Mouse (Mus musculus) right cerebral cortex, postnatal 10 days (tissue): ENCODE data around the gene Gpatch4.

ENCODE experiments used
- DNase-seq, 2 experiments: peaks; one replicate each; pipeline ENCODE4 v3.0.0; 2021; ENCODE audit warnings: low spot score in 2 of 2

The Gpatch4 gene

DNA sequence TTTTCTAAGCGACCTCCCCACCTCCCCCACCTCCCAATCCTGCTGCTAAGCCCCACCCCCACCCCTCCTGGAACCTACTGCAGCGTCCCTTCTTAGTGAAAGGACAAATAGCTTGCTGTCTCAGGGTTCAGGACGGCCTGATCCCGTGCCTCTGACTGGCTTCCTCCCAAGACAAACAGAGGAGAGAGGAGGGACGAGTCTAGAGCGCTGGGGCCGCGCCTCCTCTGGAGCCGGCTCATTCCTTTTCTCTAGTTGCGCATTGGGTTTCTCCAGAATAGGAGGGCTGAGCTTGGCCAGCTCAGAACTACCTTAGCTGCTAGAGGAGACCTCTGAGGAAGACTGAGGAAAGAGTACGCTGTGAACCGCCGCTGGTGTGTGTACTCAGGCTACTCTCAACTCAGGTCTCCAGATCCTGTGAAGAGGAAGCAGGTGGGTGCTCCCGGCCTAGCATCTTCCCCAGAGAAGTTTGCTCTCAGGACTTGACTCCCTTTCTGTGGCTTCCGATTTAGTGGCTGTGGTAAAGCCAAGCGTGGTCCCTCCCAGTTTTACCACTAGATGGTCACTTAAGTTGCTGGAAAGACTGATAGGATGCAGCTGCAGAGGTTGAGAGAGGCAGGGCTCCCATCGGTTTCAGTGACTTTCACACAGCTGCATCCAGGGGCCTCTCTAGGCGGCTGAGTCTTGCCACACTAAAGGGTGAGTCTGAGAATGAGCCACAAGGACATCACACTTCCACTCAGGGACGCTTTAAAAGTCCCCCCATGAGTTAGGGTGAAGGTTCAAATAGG lies 12.1 kb upstream of the Gpatch4 start:
- DNase-seq, result peak; percentile 44 to 46

DNA sequence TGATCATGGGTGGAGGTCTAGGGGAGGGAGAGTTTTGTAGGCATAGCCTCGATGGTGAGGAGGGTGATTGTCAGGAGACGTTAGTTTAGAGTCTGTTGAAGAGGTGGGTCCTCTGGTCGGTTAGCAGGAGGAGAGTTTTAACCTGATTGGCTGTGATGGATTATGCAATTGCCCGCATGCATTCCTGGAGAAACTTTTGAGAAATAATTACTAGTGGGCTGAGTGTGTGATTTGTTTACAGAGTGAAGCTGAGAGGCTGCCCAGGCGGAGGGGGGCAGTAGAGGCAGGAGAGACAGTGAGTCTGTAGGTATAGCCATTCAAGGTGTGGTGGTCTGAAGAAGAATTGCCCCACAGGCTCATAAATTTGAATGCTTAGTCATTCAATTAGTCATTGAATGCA lies 9.4 kb upstream of the Gpatch4 start:
- no peak for DNase-seq

DNA sequence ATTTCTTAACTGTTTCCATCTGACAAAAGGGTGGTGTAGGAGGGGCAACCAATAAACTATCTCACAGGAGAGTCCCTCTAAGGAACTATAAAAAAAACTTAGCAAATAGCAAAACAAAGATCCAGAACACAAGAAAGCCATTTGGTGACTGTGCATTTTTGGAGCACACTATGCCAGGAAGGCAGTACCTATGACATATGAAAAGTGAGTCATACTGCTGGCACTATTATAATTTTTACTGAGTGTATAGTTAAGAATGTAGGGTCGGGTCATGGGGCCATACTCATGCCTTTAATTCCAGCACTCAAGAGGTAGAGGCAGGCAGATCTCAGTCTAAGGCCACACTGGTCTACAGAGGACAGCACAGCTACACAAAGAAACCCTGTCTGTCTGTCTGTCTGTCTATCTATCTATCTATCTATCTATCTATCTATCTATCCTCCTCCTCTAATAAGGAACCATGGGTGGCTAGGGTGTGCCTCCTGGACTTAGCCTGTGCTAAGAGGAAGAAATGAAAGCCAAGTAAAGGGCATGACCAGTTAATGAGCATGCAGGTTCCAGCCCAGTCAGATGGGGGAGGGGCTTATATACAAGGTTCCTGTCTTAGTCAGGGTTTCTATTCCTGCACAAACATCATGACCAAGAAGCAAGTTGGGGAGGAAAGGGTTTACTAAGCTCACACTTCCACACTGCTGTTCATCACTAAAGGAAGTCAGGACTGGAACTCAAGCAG lies 7.2 kb upstream of the Gpatch4 start:
- DNase-seq, result no peak

DNA sequence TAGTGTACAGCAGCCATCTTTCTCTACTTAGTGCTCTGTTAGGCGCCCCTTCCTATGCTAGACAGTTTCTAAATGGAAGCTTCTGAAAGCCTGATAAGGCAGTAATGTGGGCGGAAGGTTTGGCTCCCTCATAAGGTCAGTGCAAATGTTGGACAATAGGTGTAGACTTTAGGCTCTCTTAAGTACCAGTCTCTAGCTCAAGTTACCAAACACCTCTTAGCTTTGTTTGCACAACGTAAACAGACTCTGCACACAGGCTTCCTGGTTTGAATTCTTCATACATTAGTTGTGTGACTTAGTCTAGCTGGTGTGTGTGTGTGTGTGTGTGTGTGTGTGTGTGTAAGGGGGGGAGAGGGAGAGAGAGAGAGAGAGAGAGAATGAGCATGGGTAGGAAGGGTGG lies 6.6 kb downstream of the Gpatch4 start:
- DNase-seq, result no peak

- no peak for DNase-seq
These were observed 14.1 kb downstream of the Gpatch4 start for GRCm38 (mm10) chr3:88057030-88057429.

DNA sequence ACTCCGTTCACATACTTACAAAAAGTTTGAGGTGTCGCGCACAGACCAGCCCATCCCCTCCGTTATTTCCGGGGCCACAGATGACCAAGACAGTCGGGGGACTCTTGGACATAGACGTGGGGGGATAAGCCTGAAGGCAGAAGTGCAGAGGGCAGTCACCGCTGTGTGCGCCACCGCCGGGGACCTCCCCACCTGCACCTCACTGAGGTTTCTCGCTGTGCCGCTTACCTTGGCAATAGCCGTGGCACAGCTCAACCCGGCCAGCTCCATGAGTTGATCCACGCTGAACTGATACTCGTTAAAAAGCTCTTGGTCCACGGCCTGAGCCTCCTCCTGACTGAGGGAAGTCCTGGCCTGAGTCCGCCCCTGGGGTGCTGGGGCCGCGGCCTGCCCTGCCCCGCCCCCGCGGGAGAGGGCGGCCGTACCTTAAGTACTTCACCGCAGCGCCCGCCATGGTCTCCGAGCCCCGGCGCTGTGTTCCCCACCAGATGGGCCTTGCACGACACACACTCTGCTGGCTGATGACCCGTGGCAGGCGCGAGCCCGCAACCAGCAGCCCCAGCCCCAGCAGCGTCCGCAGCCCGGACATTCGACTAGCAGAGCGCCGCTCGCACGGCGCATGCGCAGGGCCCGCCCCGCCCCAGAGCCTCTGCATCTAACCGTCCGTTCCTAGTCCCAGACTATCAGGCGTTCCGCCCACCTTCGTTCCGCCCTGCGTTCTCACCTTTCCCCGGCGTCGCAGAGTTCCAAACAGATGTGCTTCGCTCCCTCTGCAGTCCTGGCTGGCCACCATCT lies 15.2 kb downstream of the Gpatch4 start, which contains the start of gene Naxe:
Gene Naxe, minus strand, starts transcription at position 594 of the 795 bp plus-strand sequence.
- DNase-seq, result peak; percentile 90 to 91

GRCm38 (mm10) chr3:88068386-88068785 lies 25.5 kb downstream of the Gpatch4 start:
- no peak for DNase-seq

- peak; percentile 88 to 91 for DNase-seq
These were observed 28.9 kb downstream of the Gpatch4 start for GRCm38 (mm10) chr3:88071783-88072182.

DNA sequence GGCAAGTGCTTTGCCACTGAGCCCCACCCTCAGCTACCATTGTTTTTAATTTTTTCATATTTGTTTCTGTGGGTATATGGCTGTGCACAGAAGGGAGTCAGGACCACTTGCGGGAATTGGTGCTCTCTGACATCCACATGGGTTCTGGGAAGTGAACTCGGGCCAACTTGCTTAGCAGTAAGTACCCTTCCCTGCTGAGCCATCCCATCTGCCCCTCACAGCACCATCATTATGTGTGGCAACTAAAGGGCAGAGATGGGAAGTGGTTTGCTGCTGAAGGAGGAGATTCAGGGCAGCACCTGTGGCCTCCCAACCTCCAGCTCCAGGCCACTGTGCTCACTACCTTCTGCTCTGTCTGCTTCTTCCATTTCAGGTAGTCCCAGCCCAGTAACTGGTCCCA lies 30.7 kb downstream of the Gpatch4 start:
- no peak for DNase-seq

- no peak for DNase-seq
These were observed 31.4 kb downstream of the Gpatch4 start for GRCm38 (mm10) chr3:88074351-88074750.

DNA sequence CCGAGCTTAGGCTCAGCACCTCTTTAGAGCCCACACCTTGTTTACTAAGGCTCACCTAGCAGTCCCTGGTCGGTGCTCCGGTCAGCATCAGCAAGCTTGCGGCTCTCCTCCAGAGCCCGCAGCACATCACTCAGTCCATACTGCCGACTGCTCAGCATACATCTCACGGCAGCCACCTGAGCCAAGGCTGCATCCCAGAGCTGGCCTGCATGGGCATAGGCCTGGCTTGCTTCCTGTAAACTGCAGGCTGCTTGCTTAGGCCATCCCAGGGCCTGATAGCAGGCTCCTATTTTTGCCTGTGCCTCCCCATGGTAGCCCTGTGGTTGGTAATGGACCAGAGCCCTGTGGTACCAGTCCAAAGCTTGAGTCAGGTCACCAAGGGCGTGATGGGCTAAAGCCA lies 31.9 kb downstream of the Gpatch4 start:
- DNase-seq, result no peak

DNA sequence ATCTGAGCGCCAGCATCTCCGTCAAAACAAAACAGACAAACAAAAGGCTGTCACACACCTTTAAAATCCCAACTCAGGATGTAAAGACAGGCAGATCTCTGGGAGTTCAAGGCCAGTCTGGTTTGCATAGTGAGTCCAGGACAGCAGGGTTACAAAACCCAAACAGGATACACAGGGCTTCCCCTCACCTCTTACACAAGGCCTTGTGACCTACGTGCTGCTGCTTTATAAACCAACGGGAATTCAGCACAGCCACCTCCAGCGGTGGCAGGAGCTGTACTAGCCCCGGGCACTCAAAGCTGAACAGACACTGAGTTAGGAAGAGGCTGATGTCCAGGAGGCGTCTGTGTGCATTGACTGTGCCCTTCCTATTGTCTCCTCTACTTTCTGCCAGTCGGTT lies 34.5 kb downstream of the Gpatch4 start:
- no peak for DNase-seq

DNA sequence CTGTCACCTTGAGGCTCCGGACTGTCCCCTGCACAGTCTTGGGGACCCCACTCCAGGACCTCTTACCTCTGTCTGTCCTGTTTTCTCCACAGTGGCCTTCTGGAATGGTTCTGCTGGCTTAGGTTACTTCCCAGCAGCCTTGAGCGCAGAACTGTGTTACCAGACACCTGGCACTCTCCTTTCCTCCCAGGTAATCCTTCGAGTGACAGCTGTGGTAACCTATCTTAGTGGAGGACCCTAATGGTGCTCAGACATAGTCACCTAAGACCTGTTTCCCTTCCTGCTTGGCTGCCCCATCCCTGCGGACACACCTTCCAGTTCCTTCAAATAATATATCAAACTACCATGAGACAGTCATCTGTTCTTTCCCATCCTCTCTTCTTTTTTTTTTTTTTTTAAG lies 35.3 kb downstream of the Gpatch4 start, which contains the start of gene Ttc24:
Gene Ttc24, minus strand, starts transcription at position 101 of the 400 bp plus-strand sequence.
- no peak for DNase-seq

- DNase-seq, result peak; percentile 93 to 95
These were observed 38.7 kb downstream of the Gpatch4 start, which contains the start of gene Iqgap3 for GRCm38 (mm10) chr3:88081345-88082223. Gene Iqgap3 (plus strand): TSS chr3:88081971.

DNA sequence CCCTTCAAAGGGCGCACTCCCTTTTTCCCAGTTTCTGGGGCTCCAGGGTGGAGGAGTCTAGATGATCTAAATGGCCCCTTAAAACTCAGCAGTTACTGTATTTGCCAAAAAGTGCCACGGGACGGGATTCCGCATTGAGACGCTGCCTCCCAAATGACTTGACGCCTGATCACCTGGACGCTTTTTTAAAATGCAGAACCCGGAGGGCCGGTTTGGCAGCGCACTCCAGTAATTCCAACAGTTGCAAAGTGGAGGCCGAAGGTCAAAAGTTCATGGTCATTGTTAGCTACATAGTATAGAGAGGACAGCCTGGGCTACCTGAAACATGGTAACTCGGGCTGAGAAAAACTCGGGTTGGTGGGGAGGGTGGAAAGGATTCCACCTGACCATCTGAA lies 39.3 kb downstream of the Gpatch4 start:
- DNase-seq, result no peak

DNA sequence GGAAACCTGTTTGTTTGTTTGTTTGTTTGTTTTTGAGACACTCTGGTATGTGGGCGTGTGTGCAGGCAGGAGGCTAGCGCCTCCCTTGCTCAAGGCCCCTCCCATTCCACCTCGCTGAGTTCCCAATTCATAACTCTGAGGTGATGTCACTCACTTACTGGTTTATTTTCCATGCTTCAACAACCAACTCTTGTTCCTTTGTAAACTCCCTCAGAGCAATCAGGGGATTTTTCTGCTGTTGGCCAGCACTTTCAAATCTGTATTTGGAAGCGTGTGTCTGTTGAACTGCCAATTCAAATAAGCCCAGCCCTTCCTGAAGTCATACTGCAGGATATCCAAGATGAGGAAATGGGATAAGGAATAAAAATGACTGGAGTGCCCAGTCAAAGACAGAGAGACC lies 39.8 kb downstream of the Gpatch4 start:
- DNase-seq, result no peak

- DNase-seq, result no peak
These were observed 41.1 kb downstream of the Gpatch4 start for GRCm38 (mm10) chr3:88084001-88084400.

GRCm38 (mm10) chr3:88085459-88085858 lies 42.6 kb downstream of the Gpatch4 start:
- no peak for DNase-seq

- no peak for DNase-seq
These were observed 44.8 kb downstream of the Gpatch4 start for GRCm38 (mm10) chr3:88087688-88088087.

DNA sequence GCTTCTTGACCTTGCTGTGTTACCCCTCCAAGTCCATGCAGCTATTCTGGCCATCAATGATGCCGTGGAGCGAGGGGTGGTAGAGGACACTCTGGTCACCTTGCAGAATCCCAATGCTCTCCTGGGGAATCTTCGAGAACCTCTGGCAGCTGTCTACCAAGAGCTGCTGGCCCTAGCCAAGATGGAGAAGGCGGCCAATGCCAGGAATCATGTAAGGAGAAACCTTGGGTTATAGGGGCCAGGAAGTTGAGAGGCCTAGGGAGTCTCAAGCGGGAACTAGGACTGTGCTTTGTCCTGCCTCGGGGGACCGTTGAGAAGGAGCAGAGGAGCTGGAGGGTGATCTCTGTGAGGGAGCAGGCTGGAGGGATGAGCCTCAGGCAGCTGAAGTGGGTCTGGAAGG lies 47.2 kb downstream of the Gpatch4 start:
- no peak for DNase-seq

- DNase-seq, result no peak
These were observed 47.7 kb downstream of the Gpatch4 start for GRCm38 (mm10) chr3:88090616-88091015.
